Comparison of ENCODE assay signal across 26 mouse cellular contexts in the genomic region with DNA sequence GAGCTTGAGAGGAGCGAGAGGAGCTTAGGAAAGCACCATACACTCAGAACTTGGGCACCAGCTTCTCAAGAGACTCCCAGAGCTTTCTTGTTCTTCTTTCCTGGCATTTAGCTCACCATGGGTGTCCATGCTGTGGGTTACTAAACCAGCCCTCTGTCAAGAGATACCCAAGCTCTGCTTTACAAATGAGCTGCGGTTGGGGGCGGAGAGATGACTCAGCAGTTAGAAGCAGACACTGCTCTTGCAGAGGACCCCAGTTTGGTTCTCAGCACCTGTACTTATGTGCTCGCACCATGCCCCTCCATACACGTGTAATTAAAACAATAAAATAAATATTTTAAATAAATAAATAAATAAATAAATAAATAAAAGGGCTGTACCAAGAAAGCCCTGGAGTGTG. TPM values are rescaled to one million over a fixed set of nuclear protein-coding genes. Genes with fewer than 3 reads are reported as not detected.
A peak's percentile ranks its signal among the peaks of the same experiment; 100 is the strongest.
DNase-seq lines count a peak whose midpoint lies in the region; ATAC-seq lines count a peak whose summit lies in the region.
"Had no signal": no experiment of that assay in that cellular context is flagged by ENCODE, and none has a peak within 500 bp of the region (broad histone marks: within the 10 kb centered on the region; RNA-seq: fewer than 3 reads in every experiment).

No protein-coding gene starts in this region.

- no peaks in the 10 kb centered on the region for H3K27me3 ChIP-seq in heart, embryonic 13.5 days (replicated peaks)
- no peaks in the 10 kb centered on the region for H3K27me3 ChIP-seq in heart, embryonic 10.5 days (ENCODE audit: insufficient read depth, poor library complexity, severe bottlenecking)
- H3K27me3 ChIP-seq in intestine, embryonic 15.5 days (replicated peaks) = no peaks in the 10 kb centered on the region
- H3K27me3 ChIP-seq: embryonic facial prominence, embryonic 12.5 days; embryonic facial prominence, embryonic 15.5 days; forebrain, embryonic 12.5 days; forebrain, embryonic 15.5 days; hindbrain, embryonic 12.5 days; hindbrain, embryonic 15.5 days; Patski had no signal

- ATAC-seq in heart, embryonic 13.5 days (ENCODE audit: extremely low read depth, insufficient number of reproducible peaks, low FRiP score, low TSS enrichment) = no peak
- ATAC-seq in intestine, embryonic 15.5 days = no peak
- ATAC-seq: activated CD4-positive, CD25-positive, alpha-beta regulatory T cell, adult 4 months; forebrain, embryonic 15.5 days; Patski had no signal

- H3K27ac ChIP-seq in heart, embryonic 13.5 days (replicated peaks) = 0 out of 2 replicates have a peak overlapping the region, but pooled peaks have one; percentile 6
- H3K27ac ChIP-seq in heart, embryonic 10.5 days = no peak overlapping the region
- no peak overlapping the region for H3K27ac ChIP-seq in intestine, embryonic 15.5 days
- H3K27ac ChIP-seq: embryonic facial prominence, embryonic 12.5 days; embryonic facial prominence, embryonic 15.5 days; forebrain, embryonic 12.5 days; forebrain, embryonic 15.5 days; hindbrain, embryonic 12.5 days; hindbrain, embryonic 15.5 days had no signal

- peaks cover 36% of the 10 kb centered on the region for H3K4me1 ChIP-seq in heart, embryonic 13.5 days
- H3K4me1 ChIP-seq in heart, embryonic 10.5 days = peaks cover 31% of the 10 kb centered on the region
- H3K4me1 ChIP-seq in intestine, embryonic 15.5 days (replicated peaks) = peaks cover 9% of the 10 kb centered on the region
- H3K4me1 ChIP-seq: forebrain, embryonic 15.5 days had no signal

- no peaks in the 10 kb centered on the region for H3K36me3 ChIP-seq in heart, embryonic 13.5 days
- H3K36me3 ChIP-seq in heart, embryonic 10.5 days = no peaks in the 10 kb centered on the region
- H3K36me3 ChIP-seq in intestine, embryonic 15.5 days = no peaks in the 10 kb centered on the region
- H3K36me3 ChIP-seq: embryonic facial prominence, embryonic 12.5 days; embryonic facial prominence, embryonic 15.5 days; forebrain, embryonic 12.5 days; forebrain, embryonic 15.5 days; hindbrain, embryonic 12.5 days; hindbrain, embryonic 15.5 days had no signal

- no peak overlapping the region for H3K4me3 ChIP-seq in heart, embryonic 13.5 days
- H3K4me3 ChIP-seq in heart, embryonic 10.5 days = no peak overlapping the region
- no peak overlapping the region for H3K4me3 ChIP-seq in intestine, embryonic 15.5 days (replicated peaks)
- H3K4me3 ChIP-seq: embryonic facial prominence, embryonic 12.5 days; embryonic facial prominence, embryonic 15.5 days; forebrain, embryonic 12.5 days; forebrain, embryonic 15.5 days; hindbrain, embryonic 12.5 days; hindbrain, embryonic 15.5 days had no signal

- 85% methylated on average over 5 of the region's 5 CpGs for WGBS in heart, embryonic 13.5 days
- WGBS in heart, embryonic 10.5 days = 83% methylated on average over 5 of the region's 5 CpGs
- 86% methylated on average over 5 of the region's 5 CpGs for WGBS in intestine, embryonic 15.5 days

- no peak for DNase-seq in heart, embryonic 10.5 days (ENCODE audit: low spot score)
- DNase-seq in ES-CJ7 (ENCODE audit: low read depth, low spot score) (peak; percentile 72), R1 (ENCODE audit: low read depth, low spot score) (peak; percentile 81)
- no peak for DNase-seq in adrenal gland, postnatal 25 days
- no peak for DNase-seq in natural killer cell, adult 2 months (ENCODE audit: low spot score in 2 of 2)
- DNase-seq: adrenal gland, adult 8-10 months; adrenal gland, postnatal 36 days; B cell, adult 2 months; cerebellum, adult 18-20 months; cerebellum, adult 9-10 months; cerebellum, postnatal 25 days; gastrocnemius, postnatal 25 days; heart, adult 18-20 months; kidney, adult 11 months had no signal

- no peaks in the 10 kb centered on the region for H3K9me3 ChIP-seq in heart, embryonic 13.5 days
- no peaks in the 10 kb centered on the region for H3K9me3 ChIP-seq in heart, embryonic 10.5 days
- H3K9me3 ChIP-seq in intestine, embryonic 15.5 days = no peaks in the 10 kb centered on the region
- H3K9me3 ChIP-seq: embryonic facial prominence, embryonic 12.5 days; embryonic facial prominence, embryonic 15.5 days; forebrain, embryonic 12.5 days; forebrain, embryonic 15.5 days; hindbrain, embryonic 12.5 days; hindbrain, embryonic 15.5 days had no signal

- no peak overlapping the region for H3K4me2 ChIP-seq in heart, embryonic 13.5 days
- no peak overlapping the region for H3K4me2 ChIP-seq in intestine, embryonic 15.5 days (replicated peaks)
- H3K4me2 ChIP-seq: embryonic facial prominence, embryonic 12.5 days; embryonic facial prominence, embryonic 15.5 days; forebrain, embryonic 12.5 days; forebrain, embryonic 15.5 days; hindbrain, embryonic 12.5 days; hindbrain, embryonic 15.5 days had no signal

- no peak overlapping the region for H3K9ac ChIP-seq in heart, embryonic 13.5 days
- H3K9ac ChIP-seq in intestine, embryonic 15.5 days = no peak overlapping the region
- H3K9ac ChIP-seq: embryonic facial prominence, embryonic 12.5 days; embryonic facial prominence, embryonic 15.5 days; forebrain, embryonic 12.5 days; forebrain, embryonic 15.5 days; hindbrain, embryonic 12.5 days; hindbrain, embryonic 15.5 days had no signal

RNA-seq across cellular contexts. Expression of a gene that starts 22.7 kb away (rescaled TPM):
- polyA plus RNA-seq in heart, embryonic 13.5 days (2015; fragmentation: Nextera tagmentation; extraction: Ambion mirVana) = 0.05 and 0.11 TPM in 2 replicates
- 0.09 and 0.17 TPM in 2 replicates for polyA plus RNA-seq in heart, embryonic 10.5 days (2016; fragmentation: Nextera tagmentation; extraction: Ambion mirVana)
- total RNA-seq in adrenal gland, postnatal 25 days (2021) = 0.15 TPM in 1 of 2 replicates, not detected in the other
- 5.1 and 6.9 TPM in 2 replicates for polyA plus RNA-seq in intestine, embryonic 15.5 days (2015; fragmentation: Nextera tagmentation; extraction: Ambion mirVana)
- total RNA-seq: adrenal gland, adult 8-10 months; common myeloid progenitor, adult 5-6 weeks; hematopoietic stem cell, adult 5-6 weeks had no signal
- polyA plus RNA-seq: activated CD4-positive, CD25-positive, alpha-beta regulatory T cell, adult 4 months; embryonic facial prominence, embryonic 12.5 days; embryonic facial prominence, embryonic 15.5 days; forebrain, embryonic 12.5 days; forebrain, embryonic 15.5 days; hindbrain, embryonic 12.5 days; hindbrain, embryonic 15.5 days; Patski had no signal

Comparison
In these comparisons a context has a peak if more than half of its experiments do, and no peak if none do; other contexts are left out.
1. DNase-seq: peak in ES-CJ7 (single experiment) and R1 (single experiment); none in heart, embryonic 10.5 days (single experiment), adrenal gland, postnatal 25 days (single experiment) and natural killer cell, adult 2 months (0 of 2).